Mouse (Mus musculus) liver, postnatal 0 days (tissue): ENCODE data around the gene Mapt. TPM values are rescaled to one million over a fixed set of nuclear protein-coding genes. Genes with fewer than 3 reads are reported as not detected.

ENCODE experiments used
- ATAC-seq: fragments of 200-750 bp; cut with Nextera tagmentation; 2 replicates; pipeline ENCODE4 v1.8.0; 2017; ENCODE audit warnings: mild to moderate bottlenecking, moderate library complexity
- DNase-seq: peaks from one replicate; pipeline ENCODE4 v3.0.0-alpha.2; 2016
- H3K27ac ChIP-seq: fragments of 300-500 bp; sonication (generic); 2 replicates; pipeline ENCODE4 v1.5.1; 2014; ENCODE audit warnings: antibody characterized with exemption, moderate library complexity, mild to moderate bottlenecking, low read depth
- H3K27me3 ChIP-seq: fragments of 300-500 bp; sonication (generic); 2 replicates; pipeline ENCODE4 v1.6.1; 2014; ENCODE audit warnings: low read length, control low read depth, mixed read lengths; ENCODE audit not compliant: insufficient read depth
- H3K36me3 ChIP-seq: fragments of 300-500 bp; sonication (generic); replicated peaks from 2 replicates; pipeline ENCODE4 v1.6.1; 2014; ENCODE audit warnings: mild to moderate bottlenecking, control low read depth, low read length, moderate library complexity, mixed read lengths; ENCODE audit not compliant: insufficient read depth
- H3K4me1 ChIP-seq: fragments of 300-500 bp; sonication (generic); 2 replicates; pipeline ENCODE4 v1.6.1; 2014; ENCODE audit warnings: antibody characterized with exemption, mild to moderate bottlenecking, control low read depth; ENCODE audit not compliant: insufficient read depth
- H3K4me2 ChIP-seq: fragments of 300-500 bp; sonication (generic); 2 replicates; pipeline ENCODE4 v1.6.1; 2014; ENCODE audit warnings: low read depth, mild to moderate bottlenecking, low read length, moderate library complexity, mixed read lengths
- H3K4me3 ChIP-seq: fragments of 300-500 bp; sonication (generic); 2 replicates; pipeline ENCODE4 v1.5.1; 2014; ENCODE audit warnings: low read depth, low read length
- H3K9ac ChIP-seq: fragments of 300-500 bp; sonication (generic); replicated peaks from 2 replicates; pipeline ENCODE4 v1.6.1; 2014; ENCODE audit warnings: mild to moderate bottlenecking, moderate library complexity
- H3K9me3 ChIP-seq: fragments of 300-500 bp; sonication (generic); 2 replicates; pipeline ENCODE4 v1.6.1; 2016; ENCODE audit warnings: mild to moderate bottlenecking, control low read depth, low read length, mixed read lengths
- CTCF ChIP-seq: sonication (generic); IDR thresholded peaks from 2 replicates; pipeline ENCODE4 v1.5.1; 2016; ENCODE audit warnings: antibody characterized with exemption, low read depth
- EP300 ChIP-seq: IDR thresholded peaks from 2 replicates; pipeline ENCODE4 v1.6.1; 2016; ENCODE audit warnings: antibody characterized with exemption, low read depth, mild to moderate bottlenecking
- WGBS: fragments of 180-500 bp; shearing (Covaris S2); extraction: QIAGEN DNeasy Blood & Tissue Kit; methylation state at CpG from one replicate; pipeline ENCODE4 v1.1.7; 2014; ENCODE audit not compliant: insufficient replicate concordance; 5-methylcytosine and 5-hydroxymethylcytosine counted together
- polyA plus RNA-seq: library from polyadenylated mRNA; unstranded; fragments of >200 nt; fragmentation: Nextera tagmentation; extraction: Ambion mirVana; gene quantifications from 2 replicates; pipeline ENCODE4 v1.2.1, GENCODE M21; 2015

Gene Mapt
- polyA plus RNA-seq, 1 experiment from 2014 or later, result 0.33 TPM

DNA sequence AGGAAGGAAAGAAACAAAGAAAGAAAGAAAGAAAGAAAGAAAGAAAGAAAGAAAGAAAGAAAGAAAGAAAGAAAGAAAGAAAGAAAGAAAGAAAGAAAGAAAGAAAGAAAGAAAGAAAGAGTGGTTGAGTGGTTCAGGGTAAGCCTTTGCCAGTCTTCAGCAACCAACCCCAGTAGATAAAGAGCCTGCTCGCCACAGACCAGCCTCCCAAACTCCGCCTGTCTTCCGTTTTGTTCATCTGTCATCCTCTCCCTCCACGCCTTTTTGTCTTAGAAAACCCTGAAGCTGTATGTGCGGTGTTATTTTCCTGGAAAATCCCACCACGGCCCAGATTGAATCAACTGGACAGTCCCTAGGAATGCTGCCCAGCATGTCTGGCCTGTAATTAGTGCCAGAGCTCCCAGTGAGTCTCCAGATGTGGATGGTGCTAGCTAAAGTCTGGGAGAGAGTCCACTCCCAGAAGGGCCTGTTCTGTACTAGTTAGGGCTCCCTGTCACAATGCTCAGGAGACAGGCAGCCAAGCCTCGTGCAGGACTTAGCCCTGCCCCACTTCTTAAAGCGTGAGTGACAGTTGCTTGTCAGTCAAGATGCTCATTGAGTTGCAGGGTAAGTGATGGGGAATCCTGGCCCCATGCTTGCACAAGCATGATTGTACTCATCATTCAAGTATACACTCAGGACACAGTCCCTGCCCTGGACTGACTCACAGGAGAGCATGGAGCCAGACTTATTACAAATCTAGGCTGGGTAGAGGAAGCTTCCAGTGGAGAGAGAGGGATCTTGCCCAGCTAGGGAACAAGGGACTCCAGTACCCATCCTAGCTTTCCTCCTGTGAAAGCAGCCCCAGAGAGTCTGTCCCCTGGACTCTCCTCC lies 72.1 kb downstream of the Mapt start:
- Histone ChIP-seq H3K4me2 (no peak overlapping the region), H3K4me3 (no peak overlapping the region), H3K4me1 (no peaks in the 10 kb centered on the region), H3K27ac (no peak overlapping the region), H3K36me3 (no peaks in the 10 kb centered on the region), H3K27me3 (no peaks in the 10 kb centered on the region), H3K9ac (no peak overlapping the region), H3K9me3 (no peaks in the 10 kb centered on the region)
- TF ChIP-seq CTCF (no peak), EP300 (no peak)
- DNase-seq (no peak), ATAC-seq (no peak)
- WGBS, result 52% methylated on average over 8 of the region's 8 CpGs

- ATAC-seq, result no peak
- WGBS, result 76% methylated on average over 7 of the region's 7 CpGs
- Histone ChIP-seq H3K9ac (no peak overlapping the region), H3K36me3 (no peaks in the 10 kb centered on the region), H3K9me3 (no peaks in the 10 kb centered on the region), H3K4me2 (no peak overlapping the region), H3K27me3 (0 out of 2 replicates have a peak, but pooled peaks cover 6% of the 10 kb centered on the region), H3K27ac (no peak overlapping the region), H3K4me3 (no peak overlapping the region), H3K4me1 (0 out of 2 replicates have a peak, but pooled peaks cover 6% of the 10 kb centered on the region)
- TF ChIP-seq EP300 (no peak), CTCF (no peak)
- DNase-seq, result no peak
Observed at GRCm38 (mm10) chr11:104305711-104306110, 74.5 kb downstream of the Mapt start.

DNA sequence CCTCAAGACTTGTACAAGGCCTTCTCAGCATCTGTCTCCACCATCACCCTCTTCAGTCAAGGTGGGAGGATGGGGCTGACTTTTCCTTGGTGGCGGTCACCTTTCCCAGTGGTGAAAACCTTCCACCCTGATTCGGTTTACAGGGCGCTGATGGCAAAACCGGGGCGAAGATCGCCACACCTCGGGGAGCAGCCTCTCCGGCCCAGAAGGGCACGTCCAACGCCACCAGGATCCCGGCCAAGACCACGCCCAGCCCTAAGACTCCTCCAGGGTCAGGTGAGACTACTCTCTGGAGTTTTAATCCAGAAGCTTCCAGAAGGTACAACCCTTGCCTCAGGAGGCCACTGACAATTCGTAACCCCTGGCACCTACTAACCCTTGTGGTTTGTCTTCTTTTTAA lies 75.3 kb downstream of the Mapt start:
- TF ChIP-seq CTCF (no peak), EP300 (no peak)
- no peak overlapping the region for H3K9ac ChIP-seq
- no peak overlapping the region for H3K4me3 ChIP-seq
- no peaks in the 10 kb centered on the region for H3K36me3 ChIP-seq
- H3K4me1 ChIP-seq, result 0 out of 2 replicates have a peak, but pooled peaks cover 6% of the 10 kb centered on the region
- ATAC-seq, result no peak
- DNase-seq, result no peak
- H3K9me3 ChIP-seq, result no peaks in the 10 kb centered on the region
- no peak overlapping the region for H3K27ac ChIP-seq
- 86% methylated on average over 13 of the region's 13 CpGs for WGBS
- H3K27me3 ChIP-seq, result 0 out of 2 replicates have a peak, but pooled peaks cover 6% of the 10 kb centered on the region
- no peak overlapping the region for H3K4me2 ChIP-seq

DNA sequence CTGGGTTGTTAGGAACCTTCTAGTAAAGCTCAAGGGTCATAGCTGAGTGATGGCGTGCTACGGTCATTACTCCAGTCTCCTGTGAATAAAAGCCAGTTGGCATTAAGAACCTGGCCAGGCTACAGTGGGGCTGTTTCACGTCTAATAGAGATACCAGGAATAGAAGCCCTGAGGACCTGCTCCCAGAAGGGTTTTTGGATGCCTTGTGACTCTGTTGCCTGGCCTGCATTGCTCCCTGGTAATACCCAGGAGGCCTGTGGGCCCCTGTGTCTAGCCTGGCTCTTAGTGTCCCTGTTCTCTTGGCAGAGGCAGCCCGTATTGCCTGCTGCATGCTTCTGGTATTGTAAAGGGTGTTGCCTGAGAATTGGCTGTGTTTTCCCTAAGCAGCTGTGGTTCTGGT lies 75.9 kb downstream of the Mapt start:
- DNase-seq (no peak), ATAC-seq (no peak)
- no peak for TF ChIP-seq EP300
- TF ChIP-seq CTCF, result no peak
- Histone ChIP-seq H3K27me3 (0 out of 2 replicates have a peak, but pooled peaks cover 6% of the 10 kb centered on the region), H3K9me3 (no peaks in the 10 kb centered on the region), H3K27ac (no peak overlapping the region), H3K4me2 (no peak overlapping the region), H3K4me3 (no peak overlapping the region), H3K9ac (no peak overlapping the region), H3K36me3 (no peaks in the 10 kb centered on the region), H3K4me1 (0 out of 2 replicates have a peak, but pooled peaks cover 6% of the 10 kb centered on the region)
- 77% methylated on average over 4 of the region's 4 CpGs for WGBS

- H3K4me3 ChIP-seq, result peak overlapping the region; percentile 35
- H3K9ac ChIP-seq, result no peak overlapping the region
- no peaks in the 10 kb centered on the region for H3K9me3 ChIP-seq
- 25% methylated on average over 12 of the region's 12 CpGs for WGBS
- 0 out of 2 replicates have a peak, but pooled peaks cover 6% of the 10 kb centered on the region for H3K27me3 ChIP-seq
- no peaks in the 10 kb centered on the region for H3K36me3 ChIP-seq
- DNase-seq (no peak), ATAC-seq (peak; percentile 35; the same call in 1 of the 2 replicates)
- 0 out of 2 replicates have a peak, but pooled peaks cover 6% of the 10 kb centered on the region for H3K4me1 ChIP-seq
- H3K4me2 ChIP-seq, result peak overlapping the region; percentile 60
- H3K27ac ChIP-seq, result no peak overlapping the region
- no peak for TF ChIP-seq CTCF
- no peak for TF ChIP-seq EP300
Observed at GRCm38 (mm10) chr11:104309377-104310225, 78.4 kb downstream of the Mapt start.
